Mouse (Mus musculus) MEL (cell line): ENCODE data around the gene Ppt2. TPM values are rescaled to one million over a fixed set of nuclear protein-coding genes. Genes with fewer than 3 reads are reported as not detected.

Experiments used
- DNase-seq: peaks from one replicate; pipeline ENCODE4 v3.0.0; 2011; ENCODE audit warnings: low read depth, low spot score
- H3K27ac ChIP-seq: 2 replicates; pipeline ENCODE4 v1.5.1; 2012; ENCODE audit warnings: low read depth, mild to moderate bottlenecking, control low read depth, low read length, moderate library complexity; ENCODE audit not compliant: control insufficient read depth
- H3K27me3 ChIP-seq, 2 experiments: fragments of 150-350 bp in 1 of 2; sonication (generic) in 1 of 2; 2 replicates each; pipeline ENCODE4 v1.6.1; 2012; ENCODE audit warnings: low read length in 2 of 2, mild to moderate bottlenecking in 2 of 2, improper control_type of control experiment in 1 of 2, moderate library complexity in 1 of 2; ENCODE audit not compliant: insufficient read depth in 2 of 2, control insufficient read depth in 1 of 2
- H3K36me3 ChIP-seq, 2 experiments: 2 replicates each; pipeline ENCODE4 v1.6.1; 2012 to 2014; ENCODE audit warnings: low read length in 2 of 2, improper control_type of control experiment in 1 of 2, inconsistent platforms in 1 of 2, mild to moderate bottlenecking in 1 of 2; ENCODE audit not compliant: insufficient read depth in 2 of 2, control insufficient read depth in 1 of 2
- H3K4me1 ChIP-seq, 2 experiments: fragments of 150-350 bp in 1 of 2; sonication (generic) in 1 of 2; 2 replicates each; pipeline ENCODE4 v1.6.1; 2012; ENCODE audit warnings: low read length in 2 of 2, improper control_type of control experiment in 1 of 2, mild to moderate bottlenecking in 1 of 2; ENCODE audit not compliant: insufficient read depth in 2 of 2, control insufficient read depth in 1 of 2
- H3K4me3 ChIP-seq, 2 experiments: fragments of 150-350 bp in 1 of 2; sonication (generic) in 1 of 2; 2 replicates each; pipeline ENCODE4 v1.5.1; 2012; ENCODE audit warnings: low read depth in 2 of 2, low read length in 2 of 2, mild to moderate bottlenecking in 2 of 2, moderate library complexity in 2 of 2, control low read depth in 1 of 2, improper control_type of control experiment in 1 of 2; ENCODE audit not compliant: control insufficient read depth in 1 of 2, insufficient read depth in 1 of 2
- H3K79me2 ChIP-seq: 2 replicates; pipeline ENCODE4 v1.6.1; 2012; ENCODE audit warnings: mild to moderate bottlenecking, low read length, moderate library complexity; ENCODE audit not compliant: control insufficient read depth, poor library complexity, insufficient read depth
- H3K9ac ChIP-seq: 2 replicates; pipeline ENCODE4 v1.6.1; 2012; ENCODE audit warnings: low read depth, mild to moderate bottlenecking, control low read depth, low read length, moderate library complexity; ENCODE audit not compliant: control insufficient read depth, poor library complexity, severe bottlenecking
- H3K9me3 ChIP-seq: fragments of 150-350 bp; sonication (generic); replicated peaks from 2 replicates; pipeline ENCODE4 v1.6.1; 2012; ENCODE audit warnings: mild to moderate bottlenecking, low read length, improper control_type of control experiment, moderate library complexity; ENCODE audit not compliant: insufficient read depth
- BHLHE40 ChIP-seq: IDR thresholded peaks from 2 replicates; pipeline ENCODE4 v1.6.1; 2012; ENCODE audit warnings: low read depth, mild to moderate bottlenecking, inconsistent platforms, low read length, improper control_type of control experiment, borderline replicate concordance
- CHD1 ChIP-seq: IDR thresholded peaks from 2 replicates; pipeline ENCODE4 v1.6.1; 2012; ENCODE audit warnings: low read depth, mild to moderate bottlenecking, inconsistent platforms, low read length, improper control_type of control experiment
- CHD2 ChIP-seq: IDR thresholded peaks from 2 replicates; pipeline ENCODE4 v1.6.1; 2011; ENCODE audit warnings: low read length, improper control_type of control experiment
- ELF1 ChIP-seq: IDR thresholded peaks from 2 replicates; pipeline ENCODE4 v1.6.1; 2014; ENCODE audit warnings: low read depth, mild to moderate bottlenecking, inconsistent platforms, low read length, improper control_type of control experiment, moderate library complexity
- EP300 ChIP-seq, 2 experiments: IDR thresholded peaks; 2 replicates each; pipeline ENCODE4 v1.6.1; 2011; ENCODE audit warnings: improper control_type of control experiment in 2 of 2, low read length in 2 of 2, low read depth in 1 of 2, mild to moderate bottlenecking in 1 of 2
- GATA1 ChIP-seq: IDR thresholded peaks from 2 replicates; pipeline ENCODE4 v1.6.1; 2011; ENCODE audit warnings: low read depth, low read length, improper control_type of control experiment
- MAX ChIP-seq: IDR thresholded peaks from 2 replicates; pipeline ENCODE4 v1.6.1; 2011; ENCODE audit warnings: low read length, improper control_type of control experiment
- MAZ ChIP-seq: IDR thresholded peaks from 2 replicates; pipeline ENCODE4 v1.6.1; 2012; ENCODE audit warnings: low read depth, mild to moderate bottlenecking, inconsistent platforms, low read length, improper control_type of control experiment
- MEF2A ChIP-seq: IDR thresholded peaks from 2 replicates; pipeline ENCODE4 v1.6.1; 2014; ENCODE audit warnings: low read depth, mild to moderate bottlenecking, inconsistent platforms, low read length, improper control_type of control experiment; ENCODE audit not compliant: poor library complexity, insufficient replicate concordance, severe bottlenecking; ENCODE audit errors: extremely low read depth
- MXI1 ChIP-seq: IDR thresholded peaks from 2 replicates; pipeline ENCODE4 v1.6.1; 2011; ENCODE audit warnings: mild to moderate bottlenecking, low read depth, low read length, improper control_type of control experiment
- NRF1 ChIP-seq: IDR thresholded peaks from 2 replicates; pipeline ENCODE4 v1.6.1; 2014; ENCODE audit warnings: low read depth, mild to moderate bottlenecking, inconsistent platforms, low read length, improper control_type of control experiment, moderate library complexity; ENCODE audit not compliant: poor library complexity, insufficient read depth, severe bottlenecking
- POLR2A ChIP-seq, 2 experiments: IDR thresholded peaks; 2 replicates each; pipeline ENCODE4 v1.6.1; 2011 to 2012; ENCODE audit warnings: low read length in 2 of 2, mild to moderate bottlenecking in 2 of 2, control low read depth in 1 of 2, improper control_type of control experiment in 1 of 2, low read depth in 1 of 2, moderate library complexity in 1 of 2; ENCODE audit not compliant: control insufficient read depth in 1 of 2, insufficient read depth in 1 of 2, poor library complexity in 1 of 2
- POLR2AphosphoS2 ChIP-seq: IDR thresholded peaks from 2 replicates; pipeline ENCODE4 v1.6.1; 2011; ENCODE audit warnings: low read length, improper control_type of control experiment
- SMC3 ChIP-seq: IDR thresholded peaks from 2 replicates; pipeline ENCODE4 v1.6.1; 2011; ENCODE audit warnings: low read depth, low read length, improper control_type of control experiment
- TCF12 ChIP-seq: IDR thresholded peaks from 2 replicates; pipeline ENCODE4 v1.6.1; 2014; ENCODE audit warnings: low read depth, mild to moderate bottlenecking, inconsistent platforms, low read length, improper control_type of control experiment, moderate library complexity
- ZC3H11A ChIP-seq: IDR thresholded peaks from 2 replicates; pipeline ENCODE4 v1.6.1; 2012; ENCODE audit warnings: low read depth, mild to moderate bottlenecking, inconsistent platforms, low read length, improper control_type of control experiment
- ZMIZ1 ChIP-seq: IDR thresholded peaks from 2 replicates; pipeline ENCODE4 v1.6.1; 2012; ENCODE audit warnings: low read depth, mild to moderate bottlenecking, inconsistent platforms, low read length, improper control_type of control experiment, moderate library complexity
- polyA plus RNA-seq, 2 experiments: library from polyadenylated mRNA; stranded (reverse) in 1 of 2; unstranded in 1 of 2; fragments of >175 nt in 1 of 2; fragments of >200 nt in 1 of 2; gene quantifications; 2 replicates each; pipeline versions ENCODE4 v1.2.1 to v1.2.4; 2012; ENCODE audit warnings: low replicate concordance in 2 of 2, low read depth in 1 of 2; ENCODE audit not compliant: insufficient read length in 2 of 2, insufficient read depth in 1 of 2, missing spikeins in 1 of 2
- total RNA-seq: library from RNA; depleted of rRNA; stranded (reverse); fragments of 300-350 nt; gene quantifications from 2 replicates; pipeline ENCODE4 v1.2.3, GENCODE M21; 2012

Gene Ppt2
- total and polyA plus RNA-seq, 3 experiments: 29.2 to 147 (median 67.1) TPM

GRCm38 (mm10) chr17:34640778-34641601, 12.7 kb upstream of the Ppt2 start:
- H3K4me1 ChIP-seq: peaks cover 0 to 12% of the 10 kb centered on the region in 2 experiments; a peak in 2 of 4 replicates
- H3K27ac ChIP-seq: no peak overlapping the region
- TF ChIP-seq POLR2A (IDR thresholded peaks at IDR 0.05; ENCODE audit: control insufficient read depth in 1 of 2, insufficient read depth in 1 of 2, low read depth in 1 of 2, low read length in 2 of 2, poor library complexity in 1 of 2): no peak
- no peak for TF ChIP-seq MAZ
- no peak for TF ChIP-seq TCF12
- no peak for TF ChIP-seq CHD1
- TF ChIP-seq GATA1: no peak
- TF ChIP-seq BHLHE40: no peak
- TF ChIP-seq MXI1: no peak
- H3K9me3 ChIP-seq: no peaks in the 10 kb centered on the region
- peaks cover 5 to 12% of the 10 kb centered on the region in 2 experiments; a peak in 3 of 4 replicates for H3K27me3 ChIP-seq
- H3K4me3 ChIP-seq: no peak overlapping the region
- H3K36me3 ChIP-seq: peaks cover 0 to 7% of the 10 kb centered on the region in 2 experiments; a peak in 2 of 4 replicates
- no peaks in the 10 kb centered on the region for H3K79me2 ChIP-seq
- no peak overlapping the region for H3K9ac ChIP-seq
- DNase-seq: no peak

- Histone ChIP-seq H3K27me3 (peaks cover 5 to 12% of the 10 kb centered on the region in 2 experiments; a peak in 3 of 4 replicates), H3K9ac (no peak overlapping the region), H3K79me2 (no peaks in the 10 kb centered on the region), H3K27ac (no peak overlapping the region), H3K9me3 (no peaks in the 10 kb centered on the region), H3K4me3 (no peak overlapping the region), H3K4me1 (peaks cover 0 to 13% of the 10 kb centered on the region in 2 experiments; a peak in 2 of 4 replicates), H3K36me3 (peaks cover 0 to 4% of the 10 kb centered on the region in 2 experiments; a peak in 1 of 4 replicates)
- DNase-seq: no peak
- TF ChIP-seq MAX (no peak), ZC3H11A (no peak), SMC3 (no peak)
Observed at GRCm38 (mm10) chr17:34639461-34640255, 11.3 kb upstream of the Ppt2 start.

GRCm38 (mm10) chr17:34637459-34637858, 9.1 kb upstream of the Ppt2 start:
- Histone ChIP-seq H3K9me3 (no peaks in the 10 kb centered on the region), H3K27me3 (peaks cover 5 to 12% of the 10 kb centered on the region in 2 experiments; a peak in 3 of 4 replicates), H3K79me2 (no peaks in the 10 kb centered on the region), H3K4me3 (no peak overlapping the region), H3K9ac (no peak overlapping the region), H3K27ac (no peak overlapping the region), H3K4me1 (peaks cover 0 to 5% of the 10 kb centered on the region in 2 experiments; a peak in 1 of 4 replicates), H3K36me3 (no peaks in the 10 kb centered on the region)
- DNase-seq: no peak
- TF ChIP-seq POLR2AphosphoS2 (no peak), ZMIZ1 (no peak), ELF1 (no peak), GATA1 (no peak), MAX (no peak), MEF2A (no peak), CHD2 (no peak), NRF1 (no peak), EP300 (IDR thresholded peaks at IDR 0.05; ENCODE audit: low read depth in 1 of 2, low read length in 2 of 2) (no peak)
